Mouse (Mus musculus) adrenal gland, postnatal 25 days (tissue): ENCODE measurements around the gene Bco1. TPM values are rescaled to one million over a fixed set of nuclear protein-coding genes. Genes with fewer than 3 reads are reported as not detected.

Experiments used
- total RNA-seq: library from RNA; stranded (reverse); gene quantifications from 2 replicates; pipeline ENCODE4 v1.2.3, GENCODE M21; 2021

Bco1 gene
- total RNA-seq, 1 experiment from 2014 or later = 0.55 TPM

Other genes with a start within 250 kb of the Bco1 start
- gene Cmc2, start 174.4 kb upstream of the Bco1 start, total RNA-seq = 50.7 and 55.5 TPM in 2 replicates
- 7.4 and 9.6 TPM in 2 replicates for gene Cenpn, start 174.1 kb upstream of the Bco1 start, total RNA-seq
- gene Atmin, start 152.5 kb upstream of the Bco1 start, total RNA-seq = 20.6 and 23.8 TPM in 2 replicates
- 2.2 and 3.8 TPM in 2 replicates for gene 1700030J22Rik, start 116.9 kb upstream of the Bco1 start, total RNA-seq
- 93.1 and 118 TPM in 2 replicates for gene Gcsh, start 102.3 kb upstream of the Bco1 start, total RNA-seq
- gene Pkd1l2, start 13.4 kb upstream of the Bco1 start, total RNA-seq = 2.2 and 3.5 TPM in 2 replicates
- 9.4 and 13.3 TPM in 2 replicates for gene Gan, start 62.3 kb downstream of the Bco1 start, total RNA-seq
- 121 and 126 TPM in 2 replicates for gene Cmip, start 161.2 kb downstream of the Bco1 start, total RNA-seq